Comparison of ENCODE assay signal across 30 mouse cellular contexts in genomic region chr19:20623416-20623815, GRCm38 (mm10).
DNase-seq lines count a peak whose midpoint lies in the region; ATAC-seq and TF ChIP-seq lines count a peak whose summit lies in the region.
"Had no signal": no experiment of that assay in that cellular context is flagged by ENCODE, and none has a peak within 500 bp of the region (broad histone marks: within the 10 kb centered on the region; RNA-seq: fewer than 3 reads in every experiment).

No protein-coding gene starts in this region.

- no peak overlapping the region for H3K4me2 ChIP-seq in midbrain, embryonic 14.5 days (ENCODE audit: low read length)
- H3K4me2 ChIP-seq in midbrain, postnatal 0 days (ENCODE audit: low read depth, low read length, poor library complexity, severe bottlenecking): no peak overlapping the region
- H3K4me2 ChIP-seq: embryonic facial prominence, embryonic 13.5 days; forebrain, embryonic 12.5 days; forebrain, embryonic 15.5 days; heart, embryonic 12.5 days; heart, embryonic 15.5 days; hindbrain, embryonic 14.5 days had no signal

- no peak for TF ChIP-seq POLR2A in brain, embryonic 14.5 days (IDR thresholded peaks at IDR 0.05; ENCODE audit: borderline replicate concordance, extremely low read depth, insufficient read depth, insufficient read length, poor library complexity, severe bottlenecking)
- TF ChIP-seq POLR2A in lung, adult 2 months (IDR thresholded peaks at IDR 0.05; ENCODE audit: borderline replicate concordance, extremely low read depth, low read depth, low read length): no peak

- H3K27ac ChIP-seq in midbrain, embryonic 14.5 days (replicated peaks; ENCODE audit: low read depth, low read length): no peak overlapping the region
- H3K27ac ChIP-seq in midbrain, postnatal 0 days (ENCODE audit: low read depth, low read length): no peak overlapping the region
- H3K27ac ChIP-seq: embryonic facial prominence, embryonic 10.5 days; embryonic facial prominence, embryonic 13.5 days; forebrain, embryonic 12.5 days; forebrain, embryonic 15.5 days; heart, embryonic 15.5 days; hindbrain, embryonic 14.5 days had no signal

- H3K9ac ChIP-seq in midbrain, embryonic 14.5 days (replicated peaks; ENCODE audit: low read length): no peak overlapping the region
- H3K9ac ChIP-seq in midbrain, postnatal 0 days (replicated peaks; ENCODE audit: low read length, poor library complexity, severe bottlenecking): no peak overlapping the region
- H3K9ac ChIP-seq: embryonic facial prominence, embryonic 13.5 days; forebrain, embryonic 12.5 days; forebrain, embryonic 15.5 days; heart, embryonic 12.5 days; heart, embryonic 15.5 days; hindbrain, embryonic 14.5 days had no signal

- WGBS in midbrain, embryonic 14.5 days: 56% methylated on average over 10 of the region's 10 CpGs
- WGBS in midbrain, postnatal 0 days: 60% methylated on average over 10 of the region's 10 CpGs
- WGBS in lung, adult 2 months: 72% methylated on average over 10 of the region's 10 CpGs

- DNase-seq in cerebellum, postnatal 14 days: peak; percentile 6 to 12
- no peak for DNase-seq in cerebellum, adult 11-12 months
- peak; percentile 20 for DNase-seq in midbrain, embryonic 14.5 days
- no peak for DNase-seq in midbrain, postnatal 0 days (ENCODE audit: low spot score)
- peak; percentile 26 for DNase-seq in brain, embryonic 14.5 days (ENCODE audit: low read depth)
- peak; percentile 70 for DNase-seq in retina, postnatal 1 day
- no peak for DNase-seq in lung, adult 2 months
- DNase-seq: adrenal gland, postnatal 10 days; adrenal gland, postnatal 36 days; B cell, adult 2 months; cerebellum, adult 11 months; cerebellum, adult 8-10 months; cerebellum, postnatal 25 days; embryo, embryonic 11 days; gastrocnemius, postnatal 25 days; heart, adult 18-20 months; heart, postnatal 10 days; heart, postnatal 36 days had no signal

- no peaks in the 10 kb centered on the region for H3K27me3 ChIP-seq in midbrain, embryonic 14.5 days (ENCODE audit: control insufficient read depth, insufficient read depth, low read length)
- H3K27me3 ChIP-seq in midbrain, postnatal 0 days (ENCODE audit: insufficient read depth, low read length): no peaks in the 10 kb centered on the region
- H3K27me3 ChIP-seq: CH12.LX; embryonic facial prominence, embryonic 13.5 days; forebrain, embryonic 12.5 days; forebrain, embryonic 15.5 days; heart, embryonic 12.5 days; heart, embryonic 15.5 days; Patski had no signal

- H3K4me1 ChIP-seq in midbrain, embryonic 14.5 days (ENCODE audit: control insufficient read depth, insufficient read depth, low read length): no peaks in the 10 kb centered on the region
- H3K4me1 ChIP-seq in midbrain, postnatal 0 days (ENCODE audit: insufficient read depth, low read length): no peaks in the 10 kb centered on the region
- no peaks in the 10 kb centered on the region for H3K4me1 ChIP-seq in lung, adult 2 months (ENCODE audit: control insufficient read depth, insufficient read depth, low read length)
- H3K4me1 ChIP-seq: embryonic facial prominence, embryonic 10.5 days; forebrain, embryonic 15.5 days; heart, embryonic 12.5 days; heart, embryonic 15.5 days had no signal

- ATAC-seq in midbrain, embryonic 14.5 days (ENCODE audit: low FRiP score, low TSS enrichment): no peak
- ATAC-seq in midbrain, postnatal 0 days (ENCODE audit: low FRiP score): no peak
- ATAC-seq: forebrain, embryonic 15.5 days; inflammation-experienced regulatory T-cells, adult 6 months; Patski had no signal

- no peaks in the 10 kb centered on the region for H3K36me3 ChIP-seq in midbrain, embryonic 14.5 days (ENCODE audit: control insufficient read depth, insufficient read depth, low read length)
- H3K36me3 ChIP-seq in midbrain, postnatal 0 days (ENCODE audit: insufficient read depth, low read length): no peaks in the 10 kb centered on the region
- H3K36me3 ChIP-seq: embryonic facial prominence, embryonic 10.5 days; embryonic facial prominence, embryonic 13.5 days; forebrain, embryonic 12.5 days; forebrain, embryonic 15.5 days; G1E; heart, embryonic 12.5 days; heart, embryonic 15.5 days had no signal

- H3K9me3 ChIP-seq in midbrain, embryonic 14.5 days (ENCODE audit: control insufficient read depth, low read length): no peaks in the 10 kb centered on the region
- no peaks in the 10 kb centered on the region for H3K9me3 ChIP-seq in midbrain, postnatal 0 days (ENCODE audit: low read length)
- H3K9me3 ChIP-seq: embryonic facial prominence, embryonic 10.5 days; embryonic facial prominence, embryonic 13.5 days; forebrain, embryonic 12.5 days; forebrain, embryonic 15.5 days; G1E; heart, embryonic 12.5 days; heart, embryonic 15.5 days had no signal

- TF ChIP-seq CTCF in midbrain, postnatal 0 days (IDR thresholded peaks at IDR 0.05): no peak
- TF ChIP-seq CTCF in brain, embryonic 14.5 days (IDR thresholded peaks at IDR 0.05; ENCODE audit: borderline replicate concordance, extremely low read depth, insufficient read depth, insufficient read length): no peak
- TF ChIP-seq CTCF in lung, adult 2 months (IDR thresholded peaks at IDR 0.05; ENCODE audit: insufficient read depth, low read length): no peak

- no peak overlapping the region for H3K4me3 ChIP-seq in midbrain, embryonic 14.5 days (replicated peaks; ENCODE audit: low read depth, low read length)
- H3K4me3 ChIP-seq in midbrain, postnatal 0 days (ENCODE audit: low read depth, low read length): no peak overlapping the region
- H3K4me3 ChIP-seq in lung, adult 2 months (replicated peaks; ENCODE audit: extremely low read depth, low read depth, low read length): no peak overlapping the region
- H3K4me3 ChIP-seq: embryonic facial prominence, embryonic 10.5 days; embryonic facial prominence, embryonic 13.5 days; erythroblast, embryonic 14.5 days; forebrain, embryonic 12.5 days; forebrain, embryonic 15.5 days; heart, embryonic 12.5 days; heart, embryonic 15.5 days had no signal

Comparison
In these comparisons a context has a peak if more than half of its experiments do, and no peak if none do; other contexts are left out.
1. DNase-seq: peak in cerebellum, postnatal 14 days (2 of 2), midbrain, embryonic 14.5 days (single experiment), brain, embryonic 14.5 days (single experiment) and retina, postnatal 1 day (single experiment); none in cerebellum, adult 11-12 months (single experiment), midbrain, postnatal 0 days (single experiment) and lung, adult 2 months (single experiment).